Mouse (Mus musculus): ENCODE results near the gene Rgs10.

Gene Rgs10

GRCm38 (mm10) chr7:128376206-128376701 is 42.3 kb downstream of the Rgs10 start:
- no peak for DNase-seq (ENCODE audit: low read depth in 1 of 2, low spot score in 2 of 2)

GRCm38 (mm10) chr7:128374156-128374555 is 44.4 kb downstream of the Rgs10 start:
- no peak for DNase-seq (ENCODE audit: low read depth in 1 of 2, low spot score in 2 of 2)

- DNase-seq (ENCODE audit: low read depth in 1 of 2, low spot score in 2 of 2) = no peak
Measured at GRCm38 (mm10) chr7:128373751-128374150, 44.8 kb downstream of the Rgs10 start.

DNA sequence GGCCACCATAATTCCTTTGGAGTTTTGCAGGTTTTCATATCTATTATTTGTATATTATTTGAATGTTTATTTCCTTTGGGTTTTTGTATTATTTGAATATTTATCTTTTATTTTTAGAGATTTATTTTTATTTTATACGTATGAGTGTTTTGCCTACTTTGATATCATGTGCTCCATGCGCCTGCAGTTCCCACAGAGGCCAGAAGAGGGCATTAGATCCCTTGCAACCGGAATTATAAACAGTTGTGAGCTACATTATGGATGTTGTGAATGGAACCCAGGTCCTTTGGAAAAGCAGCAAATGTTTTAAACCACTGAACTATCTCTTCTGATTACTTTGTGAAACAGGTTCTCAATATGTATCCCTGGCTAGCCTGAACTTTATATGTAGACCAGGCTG is 46.2 kb downstream of the Rgs10 start:
- DNase-seq (ENCODE audit: low read depth in 1 of 2, low spot score in 2 of 2) = no peak

DNA sequence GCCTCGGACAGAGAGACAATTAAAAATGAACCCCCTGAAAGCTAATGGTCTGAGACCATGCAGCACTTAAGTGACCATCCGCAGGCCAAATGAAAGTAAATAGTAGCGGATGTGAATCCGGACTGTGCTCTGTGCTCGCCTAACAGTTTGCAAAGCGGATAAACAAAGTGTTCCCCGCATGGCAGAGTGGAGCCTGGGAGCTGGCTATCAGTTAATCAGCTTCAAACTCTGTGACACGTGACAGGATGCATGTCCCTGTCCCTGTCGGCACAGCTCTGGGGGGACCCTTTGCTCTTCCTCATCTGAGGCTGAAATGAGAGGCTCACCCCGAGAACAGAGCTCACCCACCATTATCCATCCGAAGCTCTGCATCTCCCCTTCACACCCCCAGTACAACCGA is 49.2 kb downstream of the Rgs10 start:
- no peak for DNase-seq (ENCODE audit: low read depth in 1 of 2, low spot score in 2 of 2)

GRCm38 (mm10) chr7:128368828-128369227 is 49.7 kb downstream of the Rgs10 start:
- DNase-seq (ENCODE audit: low read depth in 1 of 2, low spot score in 2 of 2) = no peak

DNA sequence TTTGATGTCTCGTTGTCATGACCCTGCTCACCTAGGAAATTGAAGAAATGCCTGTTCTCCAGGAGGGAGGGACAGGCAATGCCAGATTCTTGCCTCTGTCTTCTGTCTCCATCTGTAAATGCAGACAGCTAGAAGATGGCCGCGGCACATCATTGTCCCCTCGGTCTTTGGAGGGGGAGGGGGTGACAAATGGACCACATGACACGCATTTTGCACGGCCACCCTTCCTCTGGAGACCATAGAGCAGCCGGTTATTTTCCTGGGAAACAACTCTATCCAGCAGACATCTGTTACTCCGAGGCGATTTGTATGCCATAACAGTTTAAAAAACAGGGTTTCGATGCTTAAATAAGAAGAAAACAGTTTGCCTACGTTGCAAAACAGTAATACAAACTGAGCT is 51.9 kb downstream of the Rgs10 start:
- DNase-seq (ENCODE audit: low read depth in 1 of 2, low spot score in 2 of 2) = no peak

DNA sequence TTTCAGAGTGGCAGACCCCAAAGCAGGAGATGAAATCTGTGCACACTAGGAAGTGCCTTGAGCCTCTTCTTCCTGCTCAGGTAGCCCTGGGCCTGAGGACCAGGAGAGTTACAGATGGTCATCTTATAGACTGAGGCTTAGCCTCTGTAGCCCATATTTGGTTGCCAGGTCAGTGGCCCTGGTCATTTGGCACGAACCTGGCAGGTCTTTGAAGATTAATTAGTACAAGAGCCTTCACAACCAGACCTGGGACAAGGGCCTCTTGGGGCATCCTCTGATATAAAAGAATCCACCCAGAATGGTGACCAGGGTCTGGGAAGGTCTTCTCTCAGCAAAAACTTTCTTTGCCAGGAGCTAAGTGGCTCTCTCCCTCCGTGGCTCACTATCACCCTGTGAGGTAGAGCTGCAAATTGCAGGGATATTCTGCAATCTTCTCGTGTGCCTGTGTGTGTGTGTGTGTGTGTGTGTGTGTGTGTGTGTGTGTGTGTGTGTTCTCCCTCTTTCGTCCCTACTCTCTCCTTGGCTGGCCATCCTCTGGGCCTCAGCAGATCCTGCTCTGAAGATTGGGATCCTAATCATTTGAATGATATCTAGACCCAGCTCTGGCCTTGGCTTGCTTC is 53.4 kb downstream of the Rgs10 start:
- no peak for DNase-seq (ENCODE audit: low read depth in 1 of 2, low spot score in 2 of 2)

DNA sequence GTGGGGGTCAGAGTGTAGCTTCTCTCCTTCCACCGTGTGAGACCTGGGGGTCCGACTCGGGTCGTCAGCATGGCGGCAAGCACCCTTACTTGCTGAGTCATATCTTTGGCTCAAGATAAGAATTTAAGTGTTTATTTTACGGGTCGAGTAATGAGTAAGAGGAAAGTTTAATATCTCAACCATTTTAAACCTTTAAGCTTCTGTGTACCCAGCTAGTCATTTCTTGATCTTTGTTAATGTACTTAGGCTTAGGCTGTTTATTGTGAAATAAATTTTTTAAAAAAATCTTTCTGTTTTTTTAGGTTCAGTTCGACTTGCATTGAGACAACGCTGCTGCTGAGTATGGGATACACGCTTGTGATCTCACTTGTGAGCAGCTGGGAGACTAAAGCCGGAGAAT is 54.0 kb downstream of the Rgs10 start:
- DNase-seq (ENCODE audit: low read depth in 1 of 2, low spot score in 2 of 2) = no peak

DNA sequence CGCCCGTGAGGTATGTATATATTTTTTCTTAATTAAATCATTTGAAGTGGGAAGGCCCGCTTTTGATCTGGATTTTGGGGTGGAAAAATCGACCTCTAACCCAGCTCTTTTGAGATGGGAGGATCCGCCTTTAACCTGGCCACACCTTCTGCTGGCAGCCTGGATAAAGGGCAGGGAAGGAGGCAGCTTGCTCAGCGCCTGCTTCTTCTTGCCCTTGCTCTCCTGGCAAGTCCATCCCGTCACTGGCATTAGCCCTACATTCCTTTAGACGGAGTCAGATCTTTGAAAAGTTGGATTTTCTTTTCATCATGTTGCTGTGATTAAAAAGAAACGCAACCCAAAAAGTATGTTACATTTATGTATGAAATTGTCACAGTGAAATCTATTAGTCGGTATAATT is 54.8 kb downstream of the Rgs10 start:
- DNase-seq (ENCODE audit: low read depth in 1 of 2, low spot score in 2 of 2) = no peak

GRCm38 (mm10) chr7:128362916-128363315 is 55.6 kb downstream of the Rgs10 start:
- no peak for DNase-seq (ENCODE audit: low read depth in 1 of 2, low spot score in 2 of 2)

GRCm38 (mm10) chr7:128359741-128360140 is 58.8 kb downstream of the Rgs10 start:
- DNase-seq (ENCODE audit: low read depth in 1 of 2, low spot score in 2 of 2) = no peak

GRCm38 (mm10) chr7:128359164-128359563 is 59.4 kb downstream of the Rgs10 start:
- DNase-seq (ENCODE audit: low read depth in 1 of 2, low spot score in 2 of 2) = no peak

DNA sequence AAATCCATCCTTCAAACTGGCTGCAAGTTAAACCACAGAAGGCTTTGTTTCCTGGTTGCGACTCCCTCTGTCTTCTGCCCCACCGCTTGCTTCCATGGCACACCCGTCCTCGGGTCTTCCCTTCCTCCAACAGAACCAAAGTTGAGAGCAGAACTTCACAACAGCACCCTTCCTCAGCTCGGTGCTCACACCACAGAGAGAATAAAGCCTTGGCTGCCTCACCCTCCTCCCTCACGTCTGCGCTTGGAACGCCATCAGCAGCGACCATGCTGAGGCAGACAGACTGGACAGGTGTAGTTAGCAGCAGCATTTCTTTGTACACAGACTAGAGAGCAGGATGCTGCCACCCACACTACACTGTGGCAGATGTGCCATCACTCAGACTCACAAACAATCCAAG is 59.8 kb downstream of the Rgs10 start:
- DNase-seq (ENCODE audit: low read depth in 1 of 2, low spot score in 2 of 2) = no peak

DNA sequence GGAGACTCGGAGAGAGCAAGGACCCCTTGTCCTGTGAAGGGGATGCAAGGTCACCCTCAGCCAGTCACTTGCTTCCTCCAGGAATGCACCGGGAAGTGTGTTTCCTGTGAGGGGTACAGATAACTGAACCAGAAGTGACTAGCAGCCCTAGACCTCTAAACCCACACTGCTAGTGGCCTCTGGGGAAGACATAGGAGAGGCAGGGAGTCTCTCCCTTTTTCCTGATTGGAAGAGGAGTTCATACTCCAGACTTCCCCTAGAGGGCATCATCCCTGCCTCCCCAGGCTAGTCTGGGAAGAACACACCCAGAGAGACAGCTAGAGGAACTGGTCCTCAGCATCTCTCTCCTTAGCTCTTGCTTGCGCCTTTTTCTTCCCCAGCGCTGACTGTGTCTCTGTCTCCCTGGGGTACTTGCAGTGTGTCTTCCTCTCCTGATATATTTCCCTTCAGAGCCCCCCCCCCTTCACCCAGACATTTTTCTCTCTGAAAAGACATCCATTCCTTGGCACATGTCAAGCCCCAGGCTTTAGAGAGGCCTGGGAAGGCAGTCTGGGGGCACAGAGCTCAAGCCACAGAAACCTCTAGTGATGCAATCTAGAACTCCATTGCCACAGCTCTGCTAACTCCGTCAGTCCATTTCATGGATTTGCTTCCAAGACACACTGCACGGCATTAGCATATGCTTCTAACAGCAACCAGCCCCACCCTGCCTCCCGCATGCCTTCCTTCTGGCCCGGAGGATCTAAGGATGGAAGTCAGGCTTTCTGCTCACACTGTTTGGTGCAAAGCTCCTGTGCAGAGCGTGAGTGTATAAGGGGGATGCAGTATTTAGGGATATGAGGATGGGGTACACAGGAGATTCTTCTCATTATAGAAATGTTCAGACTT is 61.4 kb downstream of the Rgs10 start:
- DNase-seq (ENCODE audit: low read depth in 1 of 2, low spot score in 2 of 2) = no peak

DNA sequence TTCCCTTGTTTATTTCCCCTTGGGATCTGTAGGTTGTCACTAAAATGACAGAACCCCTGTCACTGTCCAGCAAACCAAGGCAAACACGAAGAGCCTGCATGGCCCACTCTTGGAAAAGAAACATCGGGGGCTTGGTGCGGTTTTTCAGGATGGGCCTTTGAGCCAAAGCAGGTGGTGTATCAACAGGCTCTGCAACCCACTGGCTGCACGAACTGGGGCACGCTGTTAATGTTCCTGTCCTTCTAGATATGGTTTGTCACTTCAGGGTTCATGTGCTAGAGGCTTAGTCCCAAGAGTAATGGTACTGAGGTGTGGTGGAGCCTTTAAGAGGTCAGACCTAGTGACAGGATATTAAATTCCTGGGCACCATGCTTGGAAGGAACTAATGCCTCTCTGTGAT is 63.1 kb downstream of the Rgs10 start:
- no peak for DNase-seq (ENCODE audit: low read depth in 1 of 2, low spot score in 2 of 2)

- no peak for DNase-seq (ENCODE audit: low read depth in 1 of 2, low spot score in 2 of 2)
Measured at GRCm38 (mm10) chr7:128352721-128353120, 65.8 kb downstream of the Rgs10 start.

DNA sequence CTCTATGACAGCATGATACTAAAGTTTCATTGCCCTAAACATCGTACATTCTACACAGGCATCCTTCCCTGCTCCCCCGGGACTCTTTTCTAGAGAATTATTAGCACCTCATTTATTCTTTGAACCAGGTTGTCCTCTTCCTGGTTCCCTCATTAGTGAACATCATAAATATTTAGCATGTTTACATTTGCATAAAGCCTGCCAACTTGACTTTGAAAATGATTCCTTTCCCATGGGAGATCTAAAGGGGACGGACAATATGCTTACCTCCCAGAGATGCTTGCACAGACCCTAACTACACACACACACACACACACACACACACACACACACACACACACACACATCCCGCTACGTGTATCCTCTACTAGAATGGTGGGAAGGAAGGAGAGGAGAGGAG is 67.4 kb downstream of the Rgs10 start:
- no peak for DNase-seq (ENCODE audit: low read depth in 1 of 2, low spot score in 2 of 2)

GRCm38 (mm10) chr7:128350316-128350715 is 68.2 kb downstream of the Rgs10 start:
- DNase-seq (ENCODE audit: low read depth in 1 of 2, low spot score in 2 of 2) = no peak

GRCm38 (mm10) chr7:128349751-128350150 is 68.8 kb downstream of the Rgs10 start:
- DNase-seq (ENCODE audit: low read depth in 1 of 2, low spot score in 2 of 2) = no peak

DNA sequence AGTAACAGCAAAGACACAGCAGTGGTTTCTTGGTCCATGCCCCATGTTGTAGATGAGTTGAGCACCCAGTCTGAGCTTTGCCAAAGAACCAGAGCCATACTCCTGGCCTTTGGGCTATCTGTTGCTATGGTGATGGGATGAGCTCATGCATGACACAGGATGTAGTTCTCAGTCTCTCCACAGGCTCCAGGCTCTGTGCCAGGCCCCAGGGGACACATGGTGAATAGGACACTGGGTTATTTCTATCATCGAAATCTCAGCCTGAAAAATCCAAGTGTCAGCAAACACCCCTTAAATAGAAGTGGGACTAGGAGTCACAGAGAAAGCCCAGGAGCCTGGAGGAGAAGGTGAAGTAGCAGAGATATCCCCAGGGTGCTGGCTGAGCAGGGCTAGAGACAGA is 70.0 kb downstream of the Rgs10 start:
- DNase-seq (ENCODE audit: low read depth in 1 of 2, low spot score in 2 of 2) = no peak

GRCm38 (mm10) chr7:128346991-128347390 is 71.6 kb downstream of the Rgs10 start:
- no peak for DNase-seq (ENCODE audit: low read depth in 1 of 2, low spot score in 2 of 2)

DNA sequence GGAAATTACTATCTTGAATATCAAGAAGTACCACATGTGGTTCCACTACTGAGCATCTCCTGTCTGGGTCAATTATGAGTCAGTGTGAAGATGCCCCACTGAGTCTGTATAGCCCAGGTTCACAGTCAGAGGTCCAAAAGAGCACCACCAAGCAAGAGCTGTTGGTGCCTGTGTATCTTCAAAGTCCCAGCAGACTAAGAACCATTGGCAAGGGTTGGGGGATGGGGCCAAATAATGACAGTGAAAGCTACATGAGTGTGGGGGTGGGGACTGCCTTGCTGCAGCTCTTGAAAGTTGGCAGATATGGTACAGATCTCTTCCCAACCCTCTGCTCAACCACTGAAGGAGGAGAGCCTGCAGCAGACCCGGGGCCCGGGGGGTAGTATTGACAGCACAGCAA is 72.0 kb downstream of the Rgs10 start:
- no peak for DNase-seq (ENCODE audit: low read depth in 1 of 2, low spot score in 2 of 2)

Measured in monocyte, adult 2 months (primary cell).